Mouse (Mus musculus): ENCODE measurements around the gene Aldh1a3. TPM values are rescaled to one million over a fixed set of nuclear protein-coding genes. Genes with fewer than 3 reads are reported as not detected.

Aldh1a3 gene
- 30.4 and 30.6 TPM in 2 replicates for polyA plus RNA-seq (2016; fragmentation: Nextera tagmentation; extraction: Ambion mirVana)

- Histone ChIP-seq H3K4me3 (peak within 1 kb of the TSS; percentile 60), H3K27ac (peak within 1 kb of the TSS; percentile 35; the same call in 1 of the 2 replicates), H3K9me3 (no peaks in the 10 kb centered on the region), H3K4me1 (peaks cover 24% of the 10 kb centered on the region), H3K27me3 (ENCODE audit: poor library complexity, severe bottlenecking) (peaks cover 81% of the 10 kb centered on the region), H3K36me3 (replicated peaks) (no peaks in the 10 kb centered on the region)
- DNase-seq (ENCODE audit: extremely low spot score, low spot score) = peak; percentile 61
- under 1% methylated on average over 51 of the region's 56 CpGs for WGBS
Measured at GRCm38 (mm10) chr7:66427437-66428161, at the start of gene Aldh1a3. Gene Aldh1a3 (minus strand): TSS chr7:66427517.

- H3K27ac ChIP-seq = no peak overlapping the region
- DNase-seq (ENCODE audit: extremely low spot score, low spot score) = no peak
Measured at GRCm38 (mm10) chr7:66476289-66476688, 49.0 kb upstream of the Aldh1a3 start.

GRCm38 (mm10) chr7:66471641-66472216 is 44.4 kb upstream of the Aldh1a3 start:
- no peaks in the 10 kb centered on the region for H3K36me3 ChIP-seq (replicated peaks)
- H3K4me1 ChIP-seq = peaks cover 11% of the 10 kb centered on the region
- WGBS = 87% methylated on average over 12 of the region's 12 CpGs
- H3K9me3 ChIP-seq = no peaks in the 10 kb centered on the region
- H3K27me3 ChIP-seq (ENCODE audit: poor library complexity, severe bottlenecking) = no peaks in the 10 kb centered on the region
- no peak for DNase-seq (ENCODE audit: extremely low spot score, low spot score)
- H3K27ac ChIP-seq = no peak overlapping the region
- no peak overlapping the region for H3K4me3 ChIP-seq

More at GRCm38 (mm10) chr7:66476289-66476688, 49.0 kb upstream of the Aldh1a3 start:
- 50% methylated on average over 8 of the region's 8 CpGs for whole genome bisulfite sequencing
- peaks cover 16% of the 10 kb centered on the region for H3K27me3 ChIP-seq (ENCODE audit: poor library complexity, severe bottlenecking)
- H3K9me3 ChIP-seq = no peaks in the 10 kb centered on the region
- no peaks in the 10 kb centered on the region for H3K36me3 ChIP-seq (replicated peaks)
- peaks cover 39% of the 10 kb centered on the region for H3K4me1 ChIP-seq
- no peak overlapping the region for H3K4me3 ChIP-seq

- WGBS = 93% methylated on average over 14 of the region's 14 CpGs
- H3K4me3 ChIP-seq = no peak overlapping the region
- H3K36me3 ChIP-seq (replicated peaks) = no peaks in the 10 kb centered on the region
- no peaks in the 10 kb centered on the region for H3K4me1 ChIP-seq
- H3K27me3 ChIP-seq (ENCODE audit: poor library complexity, severe bottlenecking) = no peaks in the 10 kb centered on the region
- no peak overlapping the region for H3K27ac ChIP-seq
- no peak for DNase-seq (ENCODE audit: extremely low spot score, low spot score)
- no peaks in the 10 kb centered on the region for H3K9me3 ChIP-seq
Measured at GRCm38 (mm10) chr7:66466641-66467040, 39.3 kb upstream of the Aldh1a3 start.

DNA sequence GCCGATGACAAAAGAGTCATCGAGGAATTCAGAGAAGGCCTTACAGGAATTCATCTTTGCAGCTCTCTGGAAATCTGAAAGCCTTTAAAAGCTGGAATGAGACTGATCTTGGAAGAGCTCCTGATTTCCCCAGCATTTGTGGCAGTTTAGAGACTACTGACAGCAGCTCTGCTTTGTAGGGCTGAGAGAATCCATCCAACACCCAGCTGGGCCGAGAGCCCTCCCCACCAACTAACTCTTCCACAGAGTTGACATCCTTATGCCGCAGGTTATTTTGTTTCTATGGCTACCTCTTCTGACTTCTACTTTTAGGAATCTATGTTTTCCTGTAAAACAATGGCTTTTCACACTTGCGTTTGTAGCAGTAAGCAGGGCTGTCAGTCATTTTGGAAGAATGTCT is 37.9 kb upstream of the Aldh1a3 start:
- Histone ChIP-seq H3K9me3 (no peaks in the 10 kb centered on the region), H3K4me3 (no peak overlapping the region), H3K4me1 (no peaks in the 10 kb centered on the region), H3K27me3 (ENCODE audit: poor library complexity, severe bottlenecking) (no peaks in the 10 kb centered on the region), H3K27ac (no peak overlapping the region), H3K36me3 (replicated peaks) (no peaks in the 10 kb centered on the region)
- no peak for DNase-seq (ENCODE audit: extremely low spot score, low spot score)
- WGBS = 80% methylated on average over 5 of the region's 5 CpGs

DNA sequence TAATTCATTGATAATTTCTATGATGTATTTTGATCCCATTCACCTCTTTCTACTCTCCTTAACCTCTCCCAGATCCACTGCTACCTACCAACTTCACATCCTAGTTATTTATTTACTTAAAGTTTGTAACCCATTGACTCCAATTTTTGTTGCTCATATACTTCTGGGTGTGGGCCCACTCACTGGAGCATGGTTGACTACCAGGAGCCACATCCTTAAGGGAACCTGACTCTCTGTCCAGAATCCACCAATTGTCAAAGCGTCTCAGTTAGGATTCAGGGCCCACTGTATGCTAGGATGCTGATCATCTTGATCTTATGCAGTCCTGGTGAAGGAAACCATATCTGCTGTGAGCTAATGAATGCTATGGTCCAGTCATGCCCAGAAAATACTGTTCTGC is 35.8 kb upstream of the Aldh1a3 start:
- Histone ChIP-seq H3K4me3 (no peak overlapping the region), H3K9me3 (no peaks in the 10 kb centered on the region), H3K27me3 (ENCODE audit: poor library complexity, severe bottlenecking) (no peaks in the 10 kb centered on the region), H3K36me3 (replicated peaks) (no peaks in the 10 kb centered on the region), H3K27ac (no peak overlapping the region), H3K4me1 (peaks cover 16% of the 10 kb centered on the region)
- WGBS = 95% methylated on average over 1 of the region's 1 CpGs
- no peak for DNase-seq (ENCODE audit: extremely low spot score, low spot score)

- no peaks in the 10 kb centered on the region for H3K36me3 ChIP-seq (replicated peaks)
- H3K9me3 ChIP-seq = no peaks in the 10 kb centered on the region
- peak overlapping the region; percentile 78 for H3K27ac ChIP-seq
- WGBS = 69% methylated on average over 12 of the region's 12 CpGs
- peaks cover 62% of the 10 kb centered on the region for H3K4me1 ChIP-seq
- peak; percentile 27 for DNase-seq (ENCODE audit: extremely low spot score, low spot score)
- H3K4me3 ChIP-seq = no peak overlapping the region
- H3K27me3 ChIP-seq (ENCODE audit: poor library complexity, severe bottlenecking) = peaks cover 18% of the 10 kb centered on the region
Measured at GRCm38 (mm10) chr7:66451622-66452295, 24.4 kb upstream of the Aldh1a3 start.

GRCm38 (mm10) chr7:66449971-66450752 is 22.8 kb upstream of the Aldh1a3 start:
- Histone ChIP-seq H3K27me3 (ENCODE audit: poor library complexity, severe bottlenecking) (peaks cover 20% of the 10 kb centered on the region), H3K27ac (peak overlapping the region; percentile 76), H3K4me1 (peaks cover 73% of the 10 kb centered on the region), H3K9me3 (no peaks in the 10 kb centered on the region), H3K36me3 (replicated peaks) (no peaks in the 10 kb centered on the region), H3K4me3 (peak overlapping the region; percentile 47)
- 5% methylated on average over 15 of the region's 16 CpGs for WGBS
- DNase-seq (ENCODE audit: extremely low spot score, low spot score) = peak; percentile 73

DNA sequence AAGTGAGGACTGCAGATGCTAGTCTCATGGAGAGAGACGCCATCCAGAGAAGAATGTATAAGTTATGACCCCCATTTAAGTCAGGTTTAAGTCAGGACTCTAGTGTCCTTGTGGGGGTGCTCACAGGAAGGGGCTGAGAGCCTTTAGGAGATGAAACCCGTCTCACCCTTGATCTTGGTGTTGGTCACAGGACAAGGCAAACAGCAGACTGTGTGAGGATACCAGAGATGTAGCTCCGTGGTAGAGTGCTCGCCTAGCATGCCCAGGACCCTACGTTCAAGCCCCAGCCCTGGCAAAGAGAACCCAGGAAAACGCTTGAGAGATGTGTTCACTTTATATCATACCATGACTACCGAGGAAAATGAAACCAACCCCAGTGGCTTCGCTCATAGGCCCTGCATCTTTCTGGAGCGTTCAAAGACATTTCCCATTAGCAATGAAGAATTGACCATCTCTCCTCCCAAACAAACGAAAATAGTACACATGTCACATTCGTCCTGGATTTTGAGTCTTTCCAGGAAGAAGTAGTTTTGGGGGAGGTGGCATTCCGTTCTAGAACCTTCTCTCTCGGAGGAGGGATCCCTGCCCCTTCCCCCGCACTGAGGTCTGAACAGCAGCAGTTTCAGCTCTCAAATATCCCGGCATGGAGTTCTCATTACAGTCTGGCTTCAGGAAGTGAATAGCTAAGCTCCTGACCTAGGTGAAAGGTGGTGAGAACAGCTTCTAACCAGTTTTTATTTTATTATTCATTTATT is 21.6 kb upstream of the Aldh1a3 start:
- H3K4me1 ChIP-seq = peaks cover 70% of the 10 kb centered on the region
- no peaks in the 10 kb centered on the region for H3K36me3 ChIP-seq (replicated peaks)
- no peak overlapping the region for H3K4me3 ChIP-seq
- H3K27ac ChIP-seq = no peak overlapping the region
- DNase-seq (ENCODE audit: extremely low spot score, low spot score) = no peak
- 79% methylated on average over 15 of the region's 15 CpGs for WGBS
- H3K9me3 ChIP-seq = no peaks in the 10 kb centered on the region
- H3K27me3 ChIP-seq (ENCODE audit: poor library complexity, severe bottlenecking) = peaks cover 21% of the 10 kb centered on the region

GRCm38 (mm10) chr7:66448304-66448703 is 21.0 kb upstream of the Aldh1a3 start:
- 55% methylated on average over 10 of the region's 10 CpGs for WGBS
- peaks cover 28% of the 10 kb centered on the region for H3K27me3 ChIP-seq (ENCODE audit: poor library complexity, severe bottlenecking)
- no peak overlapping the region for H3K4me3 ChIP-seq
- H3K27ac ChIP-seq = no peak overlapping the region
- peaks cover 64% of the 10 kb centered on the region for H3K4me1 ChIP-seq
- H3K9me3 ChIP-seq = no peaks in the 10 kb centered on the region
- no peaks in the 10 kb centered on the region for H3K36me3 ChIP-seq (replicated peaks)
- no peak for DNase-seq (ENCODE audit: extremely low spot score, low spot score)

DNA sequence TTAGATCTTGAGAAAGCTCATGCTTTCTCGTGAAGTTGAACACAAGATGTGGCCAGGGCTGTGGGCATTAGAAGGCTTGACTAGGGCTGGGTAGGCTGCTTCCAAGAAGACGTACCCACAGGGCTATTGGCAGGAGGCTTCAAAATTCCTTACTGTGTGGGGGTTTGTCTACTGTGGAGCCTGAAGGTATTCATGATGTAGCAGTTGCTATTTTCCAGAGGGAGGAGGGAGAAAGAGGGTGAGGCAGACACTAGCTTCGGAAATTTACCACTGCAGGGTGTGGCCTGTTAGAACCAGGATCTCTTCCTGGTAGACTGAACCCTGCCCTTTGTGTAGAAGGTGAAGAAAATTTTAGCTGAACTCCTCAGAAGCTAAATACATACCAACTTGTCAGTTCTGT is 19.5 kb upstream of the Aldh1a3 start:
- H3K9me3 ChIP-seq = no peaks in the 10 kb centered on the region
- H3K36me3 ChIP-seq (replicated peaks) = no peaks in the 10 kb centered on the region
- H3K27me3 ChIP-seq (ENCODE audit: poor library complexity, severe bottlenecking) = peaks cover 31% of the 10 kb centered on the region
- no peak for DNase-seq (ENCODE audit: extremely low spot score, low spot score)
- WGBS = 87% methylated on average over 3 of the region's 3 CpGs
- H3K4me1 ChIP-seq = peaks cover 59% of the 10 kb centered on the region
- no peak overlapping the region for H3K27ac ChIP-seq
- no peak overlapping the region for H3K4me3 ChIP-seq
